Mouse (Mus musculus) layer of hippocampus, postnatal 25 days (tissue): ENCODE measurements at regions not wholly inside any gene's neighbourhood (a gene's known extent, or its start where the extent isn't known, plus 50 kb on each side); places are given as distances from the start of the nearest gene placed in this dataset.

Experiments used
- DNase-seq, 2 experiments: peaks; one replicate each; pipeline ENCODE4 v3.0.0; 2022; ENCODE audit warnings: mixed read lengths in 2 of 2, low spot score in 1 of 2; ENCODE audit errors: extremely low spot score in 1 of 2

DNA sequence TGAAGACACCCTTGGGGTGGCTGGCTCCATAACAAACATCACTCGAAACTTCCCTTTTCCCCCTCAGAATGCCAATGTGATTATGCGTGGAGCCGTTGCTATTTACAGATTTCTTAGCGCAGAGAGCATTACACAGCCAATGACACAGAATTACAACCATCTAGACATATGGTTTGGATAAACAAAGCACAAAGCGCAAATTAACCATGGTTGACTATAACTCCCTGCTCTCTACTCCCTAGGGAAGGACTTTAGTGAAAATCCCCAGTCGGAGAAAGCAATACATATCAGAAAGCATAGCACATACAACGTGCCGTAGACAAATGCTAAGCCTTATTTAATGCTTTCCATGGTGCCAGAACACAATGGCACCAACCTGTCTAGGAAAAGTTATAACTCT, 131.8 kb downstream of the Tshz3 start:
- no peak for DNase-seq

DNA sequence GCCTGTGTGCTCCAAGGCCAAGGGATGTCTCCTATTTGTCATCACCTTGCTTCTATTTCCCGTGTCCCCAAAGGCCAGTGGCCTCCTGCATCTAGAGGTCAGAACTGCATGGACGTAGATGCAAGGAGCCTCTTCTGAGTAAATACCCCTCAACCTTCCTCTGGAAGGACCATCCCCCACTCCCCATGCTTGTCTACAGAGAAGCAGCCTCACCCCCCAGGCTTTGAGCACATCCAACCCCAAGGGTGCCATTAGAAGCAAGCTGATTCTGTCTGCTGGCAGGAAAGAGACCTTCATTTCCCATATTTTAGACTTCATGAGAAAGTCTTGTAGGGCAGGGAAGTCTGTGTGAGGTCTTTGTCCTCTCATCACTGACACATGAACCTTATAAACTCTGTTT, 132.2 kb downstream of the Tshz3 start:
- no peak for DNase-seq

DNA sequence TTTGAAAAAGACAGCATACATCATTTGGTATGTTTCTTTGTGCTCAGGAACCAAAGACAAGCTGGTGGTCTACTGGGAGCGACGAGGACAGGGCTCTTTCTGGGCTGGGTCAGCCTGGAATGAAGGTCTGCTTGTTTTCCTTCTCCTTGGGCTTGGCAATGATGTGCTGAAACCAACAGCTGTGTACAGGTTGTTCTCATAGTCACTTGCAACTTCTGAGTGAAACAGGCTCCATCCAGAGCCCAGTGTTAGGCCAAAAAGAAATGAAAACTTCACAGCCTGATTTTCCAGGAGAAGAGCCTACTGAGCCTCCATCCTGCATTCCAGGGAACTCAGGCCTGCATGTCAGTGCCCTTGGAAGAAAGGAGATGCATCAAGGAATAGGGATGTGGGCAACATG, 150.4 kb downstream of the Tshz3 start:
- DNase-seq = no peak

DNA sequence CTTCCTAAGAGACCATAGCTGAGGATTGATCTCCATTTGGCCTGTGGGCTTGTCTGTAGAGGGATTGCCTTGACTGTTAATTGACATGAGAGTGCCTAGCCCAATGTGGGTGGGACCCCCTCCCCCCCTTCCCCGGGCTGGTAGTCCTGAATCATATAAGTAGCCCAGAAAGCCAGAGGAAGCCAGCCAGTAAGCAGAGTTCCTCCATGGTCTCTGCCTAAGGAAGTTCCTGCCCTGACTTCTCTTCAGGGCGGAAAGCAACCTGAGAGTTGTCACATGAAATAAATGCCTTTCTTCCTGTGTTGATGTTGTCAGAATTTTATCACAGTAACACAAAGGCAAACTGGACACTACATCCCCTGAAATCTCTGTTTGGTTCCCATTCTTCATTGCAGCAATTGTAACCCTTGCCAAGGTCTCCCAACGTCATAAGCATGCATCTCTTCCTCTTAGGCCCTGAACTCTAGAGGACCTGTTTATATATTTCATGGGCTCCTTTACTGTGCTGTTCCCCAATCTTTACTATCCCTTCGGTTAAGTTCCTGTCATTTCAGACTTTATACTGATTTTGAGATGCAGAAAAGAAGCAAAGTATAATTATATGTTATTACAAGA, 153.5 kb downstream of the Tshz3 start:
- no peak for DNase-seq

DNA sequence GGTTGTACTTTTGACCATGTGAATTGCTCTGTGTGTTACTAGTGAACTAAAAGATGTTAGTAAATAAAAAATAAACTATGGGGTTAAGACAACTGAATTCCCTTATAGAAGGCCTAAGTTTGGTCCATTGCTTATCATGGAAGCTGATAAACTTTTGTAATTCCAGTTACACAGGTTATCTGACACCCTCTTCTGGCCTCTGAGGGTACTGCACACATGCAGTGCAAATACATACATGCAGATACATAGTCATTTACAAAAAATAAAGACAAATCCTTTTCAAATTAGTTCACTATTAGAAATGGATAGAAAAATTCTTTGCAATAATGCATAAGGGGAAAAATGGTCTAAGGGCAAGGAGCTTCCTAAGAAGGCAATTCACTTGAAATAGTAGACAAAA, 156.4 kb downstream of the Tshz3 start:
- no peak for DNase-seq

DNA sequence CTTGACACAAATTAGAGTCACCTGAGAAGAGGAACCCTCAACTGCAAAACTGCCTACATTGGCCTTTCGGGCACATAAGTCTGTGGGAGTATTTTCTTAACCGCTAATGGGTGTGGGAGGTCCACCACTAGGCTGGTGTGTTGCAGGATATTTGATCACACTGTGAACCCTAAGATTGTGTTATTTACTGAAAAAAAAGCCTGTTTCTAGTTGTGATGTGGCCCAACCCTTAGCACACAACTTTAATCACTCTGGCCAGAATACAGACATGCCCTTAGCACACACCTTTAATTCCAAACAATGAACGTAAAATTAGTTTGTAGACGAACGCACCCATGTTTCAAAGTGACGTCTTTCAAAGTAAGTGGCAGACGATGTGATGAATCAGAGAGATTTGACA, 161.5 kb downstream of the Tshz3 start:
- DNase-seq = no peak

DNA sequence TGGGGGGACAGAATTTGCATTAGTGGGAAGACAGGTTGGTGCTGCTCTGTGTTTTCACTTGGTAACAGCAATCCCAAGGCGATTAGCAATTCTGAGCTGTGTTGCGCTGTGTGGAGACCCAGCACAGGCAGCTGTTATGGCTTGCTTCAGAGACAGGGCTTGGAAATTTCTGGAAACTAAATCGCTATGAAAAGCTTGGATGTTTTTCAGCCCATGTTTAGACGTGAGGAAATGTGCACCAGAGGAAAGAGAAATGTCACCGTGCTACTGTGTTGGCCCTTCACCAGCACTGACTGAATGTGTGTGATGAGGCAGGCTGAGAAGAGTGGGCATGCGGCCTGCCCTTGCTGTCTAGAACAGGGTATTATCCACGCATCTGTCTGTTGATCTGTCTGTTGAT, 164.6 kb downstream of the Tshz3 start:
- DNase-seq = no peak

DNA sequence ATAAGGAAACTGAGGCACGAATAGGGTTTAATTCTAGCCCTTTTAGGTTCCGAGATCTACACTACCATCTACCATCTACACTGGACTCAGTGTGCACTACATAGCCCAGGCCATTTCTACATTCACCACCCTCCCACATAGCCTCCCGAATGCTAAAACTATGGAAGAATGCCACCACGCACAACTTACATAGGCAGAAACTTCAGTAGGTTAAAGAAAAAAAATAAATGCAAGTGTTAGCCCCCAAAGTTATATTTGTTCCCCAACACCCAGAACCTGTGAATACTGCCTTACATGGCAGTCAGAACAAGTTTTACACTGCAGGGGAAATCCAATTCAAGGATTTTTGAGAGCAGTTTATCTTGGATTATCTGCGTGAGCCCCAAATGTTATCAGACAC, 165.8 kb downstream of the Tshz3 start:
- DNase-seq = no peak

DNA sequence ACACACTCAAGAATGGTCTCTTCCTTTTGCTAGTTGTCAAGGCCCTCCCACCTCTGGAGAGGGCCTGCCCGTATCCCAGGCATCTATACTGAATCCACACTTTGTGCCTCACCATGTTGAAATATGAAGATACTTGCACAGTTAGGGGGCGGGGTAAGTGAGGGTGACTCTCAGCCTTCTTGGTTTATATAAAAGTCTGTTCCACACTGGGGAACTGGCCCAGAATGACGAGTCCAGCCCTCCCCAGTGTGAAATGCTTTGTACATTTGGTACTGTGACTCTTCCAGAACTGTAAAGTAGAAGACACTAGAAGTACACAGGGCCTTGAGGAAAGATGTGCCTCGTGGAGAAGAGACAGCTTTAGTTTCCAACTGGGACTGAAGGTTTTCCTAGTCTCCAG, 166.8 kb downstream of the Tshz3 start:
- no peak for DNase-seq

DNA sequence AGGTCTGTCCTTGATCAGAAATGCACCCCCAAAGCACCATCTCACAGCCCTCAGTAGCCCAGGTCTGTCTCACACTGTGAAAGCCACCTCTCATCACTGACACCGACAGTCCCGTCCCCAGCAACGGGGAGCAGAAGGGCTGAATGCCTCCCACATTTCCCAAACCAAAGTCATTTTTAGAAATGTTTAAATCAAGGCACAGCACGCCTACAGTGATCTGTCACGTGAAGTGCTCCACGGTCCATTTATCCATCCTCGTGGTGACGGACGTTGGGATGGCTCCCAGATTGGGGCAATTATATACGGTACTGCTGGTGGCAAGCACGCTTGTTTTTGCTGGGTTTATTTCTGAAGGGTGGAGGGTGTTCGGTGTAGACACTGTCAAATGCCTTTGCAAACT, 168.7 kb downstream of the Tshz3 start:
- DNase-seq = no peak

DNA sequence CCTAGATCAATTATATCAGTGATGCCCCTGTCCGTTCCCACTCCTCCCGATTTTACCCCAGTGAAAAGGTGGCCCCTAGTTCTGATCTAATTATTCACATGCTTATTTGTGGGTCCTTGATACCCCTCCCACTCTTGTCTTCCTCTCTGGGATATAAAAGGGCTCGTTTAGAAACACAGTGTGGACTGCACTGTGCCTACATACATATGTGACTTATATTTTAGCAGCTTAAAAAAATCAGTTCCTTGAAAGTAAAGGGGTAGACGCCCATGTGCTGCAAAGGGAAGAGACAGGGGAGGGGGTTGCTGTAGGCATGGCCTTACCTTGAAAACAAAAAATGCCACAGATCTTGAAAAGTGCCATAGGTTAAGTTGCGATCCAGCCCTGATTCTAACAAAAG, 176.1 kb downstream of the Tshz3 start:
- no peak for DNase-seq

DNA sequence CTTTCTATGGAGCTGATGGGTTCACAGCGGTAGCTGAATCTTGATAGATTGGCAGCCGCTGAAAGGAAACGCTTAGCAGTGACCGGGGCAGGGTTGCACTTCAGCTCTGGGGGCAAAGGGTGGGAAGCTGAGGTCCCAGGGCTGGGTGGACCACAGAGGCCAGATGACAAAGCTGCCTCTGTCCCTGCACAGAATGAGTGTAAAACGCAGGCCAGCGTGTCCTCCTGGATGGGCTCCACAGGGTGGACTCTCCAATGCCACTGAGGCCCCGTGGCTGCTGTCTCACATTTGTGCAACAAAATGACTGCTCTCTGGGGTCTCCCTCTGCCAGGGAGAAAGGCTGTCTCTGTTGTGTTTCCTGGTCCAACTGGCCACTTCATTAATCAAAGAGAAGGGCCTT, 179.8 kb downstream of the Tshz3 start:
- DNase-seq = no peak

DNA sequence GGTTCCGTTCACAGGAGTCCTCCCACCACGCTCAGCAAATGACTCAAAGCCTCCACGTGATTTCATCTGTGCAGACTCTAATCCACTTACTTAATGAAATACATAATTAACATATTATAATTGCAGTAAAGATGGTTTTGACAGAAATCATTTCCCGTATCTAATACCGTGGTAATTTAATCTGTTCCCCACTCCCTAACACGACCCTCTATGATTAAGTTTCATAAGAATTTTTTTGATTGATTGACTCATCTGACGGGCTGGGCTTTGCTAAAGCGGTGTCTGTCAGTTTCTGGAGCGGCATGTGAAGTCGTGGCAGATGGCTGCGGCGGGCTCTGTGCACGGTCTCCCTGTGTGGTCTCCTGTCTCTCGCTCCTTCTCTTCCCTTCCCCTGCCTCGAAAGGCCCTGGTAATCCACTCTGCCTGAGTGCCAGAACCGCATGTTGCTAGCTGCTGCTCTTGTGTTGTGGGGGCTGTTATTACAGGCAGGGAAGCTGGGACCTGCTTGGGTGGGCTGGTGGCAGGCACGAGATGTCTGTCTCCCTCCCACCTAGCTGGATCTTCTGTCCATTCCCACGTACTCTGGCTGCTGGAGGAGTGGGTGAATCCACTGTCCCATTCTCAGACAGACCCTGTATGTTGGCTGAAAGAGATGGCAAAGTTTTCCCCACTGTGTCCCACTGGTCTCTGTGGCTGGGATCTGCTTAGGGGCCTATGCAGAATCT, 195.0 kb downstream of the Tshz3 start:
- DNase-seq = no peak

DNA sequence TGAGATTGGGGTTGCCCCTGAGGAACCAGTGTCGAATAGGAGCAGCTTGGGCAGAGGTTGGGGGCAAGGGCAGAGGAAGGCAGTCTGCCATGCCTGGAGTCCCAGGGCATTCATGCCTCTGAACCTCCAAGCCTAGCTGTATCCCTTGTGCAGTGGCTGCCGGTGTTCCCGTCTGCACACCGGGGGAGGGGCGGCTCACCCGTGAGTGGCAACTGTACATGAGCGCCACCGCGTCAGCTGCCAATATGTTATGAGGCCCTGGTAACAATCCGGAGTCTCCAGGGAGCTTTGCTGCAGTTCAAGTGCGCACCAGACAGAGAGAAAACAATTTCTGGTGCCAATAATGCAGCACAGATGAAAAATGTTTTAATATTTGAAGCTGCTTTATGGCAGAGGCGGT, 198.4 kb downstream of the Tshz3 start:
- no peak for DNase-seq

DNA sequence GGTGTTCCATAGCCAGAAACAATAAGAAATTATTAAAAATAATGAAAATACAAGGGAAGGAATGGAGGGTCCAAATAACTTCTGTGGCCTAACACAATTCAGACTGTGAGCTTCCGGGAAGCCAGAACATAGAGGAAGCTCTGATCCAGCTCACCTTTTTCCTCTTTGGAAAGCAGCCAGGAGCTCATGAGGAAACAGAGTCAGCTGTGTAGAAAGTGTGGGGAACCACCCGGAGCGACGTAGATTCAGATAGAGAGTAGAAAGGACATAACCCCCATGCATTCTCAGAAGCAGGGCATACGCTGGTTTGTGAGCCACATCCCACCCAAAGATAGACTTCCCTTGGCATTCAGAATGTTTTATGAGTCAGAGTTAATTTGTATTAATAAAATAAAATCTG, 203.6 kb downstream of the Tshz3 start:
- DNase-seq = no peak

DNA sequence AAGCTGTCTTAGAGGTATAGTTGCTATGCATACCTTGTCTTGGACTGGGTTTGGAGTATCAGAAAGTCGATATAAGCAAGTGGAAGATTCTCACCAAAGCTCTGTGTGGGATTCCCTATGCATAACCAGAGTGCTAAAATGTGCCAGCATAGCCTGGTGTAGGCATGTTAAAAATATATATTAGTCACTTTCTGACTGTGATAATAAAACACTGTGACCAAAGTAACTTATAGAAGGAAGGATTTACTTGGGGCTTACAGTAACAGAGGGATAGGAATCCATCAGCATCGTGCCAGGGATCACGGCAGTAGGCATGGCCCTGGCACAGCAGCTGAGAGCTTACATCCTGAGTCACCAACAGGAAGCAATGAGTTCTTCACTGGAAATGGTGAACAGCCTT, 215.4 kb downstream of the Tshz3 start:
- DNase-seq = no peak

DNA sequence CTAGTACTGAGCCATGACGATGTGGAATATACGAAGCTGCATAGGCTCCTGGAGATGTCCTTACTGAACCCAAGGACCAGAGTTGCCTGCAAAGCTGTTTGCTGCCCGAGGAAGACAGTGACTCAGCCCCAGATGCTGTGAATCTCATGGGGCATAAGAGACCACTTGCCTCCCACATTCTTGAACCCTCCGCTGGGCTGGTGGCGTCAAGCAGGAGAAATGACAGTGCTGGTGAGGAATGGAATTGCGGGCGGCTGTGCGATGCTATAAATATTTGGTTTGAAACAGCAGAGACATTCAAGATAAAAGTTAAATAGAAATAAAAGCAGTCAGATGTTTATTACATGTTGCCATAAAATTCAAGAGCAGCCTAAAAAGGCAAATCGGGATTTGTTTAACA, 216.3 kb downstream of the Tshz3 start:
- no peak for DNase-seq

DNA sequence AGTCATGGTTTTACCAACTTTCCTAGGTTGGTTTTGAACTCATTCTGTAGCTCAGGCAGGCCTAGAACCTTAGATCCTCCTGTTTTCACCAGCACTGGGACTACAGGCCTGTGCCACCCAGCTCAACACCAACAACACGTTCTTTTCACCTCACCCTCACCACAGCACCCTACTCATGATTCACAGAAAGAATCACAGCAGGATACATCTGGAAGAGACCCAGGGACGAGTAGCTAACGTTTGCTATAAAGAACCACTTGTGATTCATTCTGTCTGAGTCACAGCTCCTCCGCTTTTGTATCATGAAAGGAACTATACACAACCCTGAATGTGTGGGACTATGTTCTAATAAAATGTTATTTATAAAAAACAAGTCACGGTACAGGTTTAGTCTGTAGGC, 217.3 kb downstream of the Tshz3 start:
- DNase-seq = no peak

DNA sequence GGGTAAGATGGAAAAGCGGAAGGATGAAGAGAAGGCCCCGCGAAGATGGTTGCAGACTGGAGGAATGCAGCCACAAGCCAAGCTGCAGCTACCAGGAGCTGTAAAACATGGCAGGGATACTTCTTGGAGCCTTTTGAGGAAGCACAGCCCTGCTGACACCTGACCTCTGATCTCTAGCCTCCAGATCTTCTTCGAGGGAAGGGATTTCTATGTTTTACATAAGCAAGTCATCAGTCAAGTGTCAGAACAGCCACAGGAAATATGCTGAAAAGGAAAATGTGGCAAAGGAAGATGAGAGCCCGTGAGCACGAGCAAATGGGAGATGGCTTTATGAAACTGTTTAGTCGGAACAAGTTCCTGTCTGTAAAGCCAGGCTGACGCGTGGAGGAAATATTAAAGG, 219.1 kb downstream of the Tshz3 start:
- no peak for DNase-seq

DNA sequence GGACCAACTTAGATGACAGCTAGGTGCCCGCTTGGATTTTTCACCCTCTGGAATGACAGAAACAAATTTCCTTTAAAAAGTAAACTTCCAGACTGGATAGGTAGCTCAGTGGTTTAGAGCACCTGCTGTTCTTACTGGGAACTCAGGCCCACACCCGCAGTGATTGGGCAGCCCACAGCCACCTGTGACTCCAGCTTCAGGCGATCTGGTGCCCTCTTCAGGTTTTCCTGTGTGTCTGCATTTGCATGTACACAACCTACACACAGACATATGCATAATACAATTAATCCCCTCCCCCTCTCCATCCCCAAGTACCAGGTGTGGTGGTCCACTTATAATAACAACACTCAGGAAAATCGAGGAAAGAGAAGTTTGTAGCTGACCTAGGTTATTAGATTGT, 221.5 kb downstream of the Tshz3 start:
- no peak for DNase-seq

DNA sequence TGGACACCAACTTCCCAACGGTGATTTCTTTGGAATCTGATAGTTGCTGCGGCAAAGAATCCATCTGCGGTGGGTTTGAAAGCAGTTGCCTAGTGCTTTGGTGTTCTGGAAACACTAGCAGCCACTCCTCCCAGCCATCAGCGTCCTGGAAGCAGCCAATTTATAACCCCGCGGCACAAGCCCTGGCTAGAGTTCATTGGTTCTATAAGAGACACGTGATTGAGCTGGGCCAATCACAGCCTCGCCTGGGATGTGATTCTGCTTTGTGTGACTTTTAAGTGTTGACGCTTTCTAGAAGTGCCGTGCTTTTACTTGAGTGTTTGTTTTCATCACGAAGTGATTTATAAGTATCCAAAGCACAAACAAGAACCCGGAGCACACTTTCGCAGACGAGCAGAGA, 223.1 kb downstream of the Tshz3 start:
- no peak for DNase-seq

DNA sequence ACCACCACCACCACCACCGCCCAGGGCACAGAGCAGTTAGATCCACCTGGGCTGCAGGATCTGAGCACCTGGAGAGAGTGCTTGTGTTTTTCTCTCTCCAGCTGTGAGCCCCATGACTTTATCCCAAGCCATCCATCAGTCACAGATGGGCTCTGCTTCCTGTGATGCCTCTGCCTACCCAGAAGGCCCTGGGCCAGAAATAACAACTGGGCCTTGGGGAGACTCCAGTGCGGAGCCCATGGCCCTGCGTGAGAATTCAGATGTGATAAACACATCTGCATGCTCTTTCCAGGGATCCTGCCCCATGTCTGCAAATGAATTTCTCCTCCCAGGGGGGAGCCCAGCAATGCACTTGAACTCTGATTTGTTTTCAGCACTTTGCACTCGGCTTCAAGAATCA, 235.6 kb downstream of the Tshz3 start:
- DNase-seq = no peak
